Mouse (Mus musculus) intestine, postnatal 0 days (tissue): ENCODE data around the gene Gm11627. TPM values are rescaled to one million over a fixed set of nuclear protein-coding genes. Genes with fewer than 3 reads are reported as not detected.
"Not testable (repeated sequence)": the region's sequence is repeated elsewhere in the genome, so short reads cannot be mapped to it uniquely, and the experiment has no call there.

Experiments used
- ATAC-seq: fragments of 200-750 bp; cut with Nextera tagmentation; 2 replicates; pipeline ENCODE4 v1.8.0; 2017; ENCODE audit warnings: mild to moderate bottlenecking, moderate TSS enrichment, moderate library complexity
- H3K27ac ChIP-seq: fragments of 300-500 bp; sonication (generic); 2 replicates; pipeline ENCODE4 v1.5.1; 2014; ENCODE audit warnings: mild to moderate bottlenecking, low read depth, low read length, moderate library complexity
- H3K27me3 ChIP-seq: fragments of 300-500 bp; sonication (generic); replicated peaks from 2 replicates; pipeline ENCODE4 v1.6.1; 2014; ENCODE audit warnings: low read length, mixed read lengths; ENCODE audit not compliant: control insufficient read depth, insufficient read depth
- H3K36me3 ChIP-seq: fragments of 300-500 bp; sonication (generic); 2 replicates; pipeline ENCODE4 v1.6.1; 2014; ENCODE audit warnings: mild to moderate bottlenecking, moderate library complexity; ENCODE audit not compliant: control insufficient read depth, insufficient read depth
- H3K4me1 ChIP-seq: fragments of 300-500 bp; sonication (generic); replicated peaks from 2 replicates; pipeline ENCODE4 v1.6.1; 2014; ENCODE audit warnings: antibody characterized with exemption, low read length, mixed read lengths; ENCODE audit not compliant: control insufficient read depth, insufficient read depth
- H3K4me2 ChIP-seq: fragments of 300-500 bp; sonication (generic); replicated peaks from 2 replicates; pipeline ENCODE4 v1.6.1; 2014; ENCODE audit warnings: low read depth, mild to moderate bottlenecking, moderate library complexity
- H3K4me3 ChIP-seq: fragments of 300-500 bp; sonication (generic); 2 replicates; pipeline ENCODE4 v1.5.1; 2014; ENCODE audit warnings: low read depth, low read length
- H3K9ac ChIP-seq: fragments of 300-500 bp; sonication (generic); 2 replicates; pipeline ENCODE4 v1.6.1; 2014; ENCODE audit warnings: mild to moderate bottlenecking, low read depth, low read length
- H3K9me3 ChIP-seq: fragments of 300-500 bp; sonication (generic); 2 replicates; pipeline ENCODE4 v1.6.1; 2016; ENCODE audit warnings: mixed run types; ENCODE audit not compliant: control insufficient read depth
- CTCF ChIP-seq: sonication (generic); IDR thresholded peaks from 2 replicates; pipeline ENCODE4 v1.5.1; 2016; ENCODE audit warnings: low read depth, mild to moderate bottlenecking, control low read depth, antibody characterized with exemption, moderate library complexity
- WGBS: fragments of 180-500 bp; shearing (Covaris S2); extraction: QIAGEN DNeasy Blood & Tissue Kit; methylation state at CpG from one replicate; pipeline ENCODE4 v1.1.7; 2014; 5-methylcytosine and 5-hydroxymethylcytosine counted together
- polyA plus RNA-seq: library from polyadenylated mRNA; unstranded; fragments of >200 nt; fragmentation: Nextera tagmentation; extraction: Ambion mirVana; gene quantifications from 2 replicates; pipeline ENCODE4 v1.2.1, GENCODE M21; 2015

Gene Gm11627
- polyA plus RNA-seq, 1 experiment from 2014 or later, result 11.2 TPM

- no peak for TF ChIP-seq CTCF
- Histone ChIP-seq H3K27me3 (no peaks in the 10 kb centered on the region), H3K4me3 (no peak overlapping the region), H3K9ac (no peak overlapping the region), H3K27ac (no peak overlapping the region; the same call in 1 of the 2 replicates), H3K4me2 (no peak overlapping the region), H3K9me3 (no peaks in the 10 kb centered on the region), H3K36me3 (peaks cover 7% of the 10 kb centered on the region; the same call in 1 of the 2 replicates), H3K4me1 (0 out of 2 replicates have a peak, but pooled peaks cover 4% of the 10 kb centered on the region)
- no peak for ATAC-seq
- WGBS, result 72% methylated on average over 5 of the region's 5 CpGs
These were observed 37.8 kb downstream of the Gm11627 start for GRCm38 (mm10) chr11:102541471-102541870.

- not testable (repeated sequence) for ATAC-seq, H3K9ac ChIP-seq, H3K4me2 ChIP-seq, H3K9me3 ChIP-seq, H3K36me3 ChIP-seq, H3K27ac ChIP-seq, H3K4me1 ChIP-seq, H3K27me3 ChIP-seq, H3K4me3 ChIP-seq
These were observed 39.0 kb downstream of the Gm11627 start for GRCm38 (mm10) chr11:102540286-102540685.

GRCm38 (mm10) chr11:102539690-102540089 lies 39.6 kb downstream of the Gm11627 start:
- H3K27me3 ChIP-seq, result no peaks in the 10 kb centered on the region
- no peaks in the 10 kb centered on the region for H3K9me3 ChIP-seq
- no peak overlapping the region for H3K27ac ChIP-seq
- ATAC-seq, result no peak
- no peak overlapping the region for H3K9ac ChIP-seq
- no peak overlapping the region for H3K4me2 ChIP-seq
- H3K4me3 ChIP-seq, result no peak overlapping the region
- WGBS, result 27% methylated on average over 1 of the region's 1 CpGs
- H3K4me1 ChIP-seq, result 0 out of 2 replicates have a peak, but pooled peaks cover 4% of the 10 kb centered on the region
- no peak for TF ChIP-seq CTCF
- H3K36me3 ChIP-seq, result peaks cover 7% of the 10 kb centered on the region; the same call in 1 of the 2 replicates

- H3K9ac ChIP-seq, result no peak overlapping the region
- H3K27me3 ChIP-seq, result no peaks in the 10 kb centered on the region
- H3K9me3 ChIP-seq, result no peaks in the 10 kb centered on the region
- peaks cover 7% of the 10 kb centered on the region; the same call in 1 of the 2 replicates for H3K36me3 ChIP-seq
- no peak overlapping the region for H3K4me3 ChIP-seq
- WGBS, result 48% methylated on average over 3 of the region's 3 CpGs
- no peak overlapping the region for H3K4me2 ChIP-seq
- H3K27ac ChIP-seq, result no peak overlapping the region; the same call in 1 of the 2 replicates
- H3K4me1 ChIP-seq, result no peaks in the 10 kb centered on the region
- TF ChIP-seq CTCF, result no peak
- ATAC-seq, result no peak
These were observed 43.1 kb downstream of the Gm11627 start for GRCm38 (mm10) chr11:102536210-102536609.

- Histone ChIP-seq H3K27ac (no peak overlapping the region), H3K36me3 (peaks cover 5% of the 10 kb centered on the region; the same call in 1 of the 2 replicates), H3K9me3 (no peaks in the 10 kb centered on the region), H3K4me1 (no peaks in the 10 kb centered on the region), H3K27me3 (no peaks in the 10 kb centered on the region), H3K9ac (no peak overlapping the region), H3K4me3 (no peak overlapping the region), H3K4me2 (no peak overlapping the region)
- no peak for ATAC-seq
- WGBS, result 82% methylated on average over 2 of the region's 2 CpGs
- no peak for TF ChIP-seq CTCF
These were observed 45.2 kb downstream of the Gm11627 start for GRCm38 (mm10) chr11:102534078-102534477.

- WGBS, result 25% methylated on average over 5 of the region's 5 CpGs
These were observed 47.8 kb downstream of the Gm11627 start for GRCm38 (mm10) chr11:102531425-102531824.

More at GRCm38 (mm10) chr11:102531425-102531824, 47.8 kb downstream of the Gm11627 start:
- no peaks in the 10 kb centered on the region for H3K4me1 ChIP-seq
- H3K4me2 ChIP-seq, result peak overlapping the region; percentile 21; the same call in 1 of the 2 replicates
- H3K9ac ChIP-seq, result no peak overlapping the region
- no peaks in the 10 kb centered on the region for H3K27me3 ChIP-seq
- peak; percentile 41; the same call in 1 of the 2 replicates for ATAC-seq
- no peaks in the 10 kb centered on the region for H3K9me3 ChIP-seq
- TF ChIP-seq CTCF, result no peak
- H3K36me3 ChIP-seq, result no peaks in the 10 kb centered on the region
- H3K27ac ChIP-seq, result no peak overlapping the region
- H3K4me3 ChIP-seq, result no peak overlapping the region

Other genes starting within 250 kb of the Gm11627 start
- 0.29 and 0.34 TPM in 2 replicates for gene Slc4a1, start 213.3 kb downstream of the Gm11627 start, polyA plus RNA-seq
- gene Rundc3a, start 186.1 kb downstream of the Gm11627 start, polyA plus RNA-seq, result 5.2 and 5.3 TPM in 2 replicates
- 283 and 296 TPM in 2 replicates for gene Slc25a39, start 171.5 kb downstream of the Gm11627 start, polyA plus RNA-seq
- 339 and 382 TPM in 2 replicates for gene Grn, start 149.1 kb downstream of the Gm11627 start, polyA plus RNA-seq
- 1.7 and 1.8 TPM in 2 replicates for gene Fam171a2, start 131.8 kb downstream of the Gm11627 start, polyA plus RNA-seq
- 2.5 and 2.6 TPM in 2 replicates for gene Itga2b, start 109.3 kb downstream of the Gm11627 start, polyA plus RNA-seq
- 18.9 and 22.3 TPM in 2 replicates for gene Gpatch8, start 23.1 kb downstream of the Gm11627 start, polyA plus RNA-seq
- 6.0 and 6.2 TPM in 2 replicates for gene Fzd2, start 24.9 kb upstream of the Gm11627 start, polyA plus RNA-seq
- 0.09 and 0.14 TPM in 2 replicates for gene Meioc, start 84.3 kb upstream of the Gm11627 start, polyA plus RNA-seq
- 16.2 and 17.1 TPM in 2 replicates for gene Ccdc43, start 118.3 kb upstream of the Gm11627 start, polyA plus RNA-seq
- 0.80 and 1.3 TPM in 2 replicates for gene Adam11, start 182.0 kb upstream of the Gm11627 start, polyA plus RNA-seq
- gene Gjc1, start 240.2 kb upstream of the Gm11627 start, polyA plus RNA-seq, result 16.1 and 18.8 TPM in 2 replicates